Mouse (Mus musculus) splenic B cell, adult 2 months (primary cell): ENCODE measurements around the gene 1700015F17Rik.

Source experiments
- DNase-seq: peaks from one replicate; pipeline ENCODE4 v3.0.0-alpha.2; 2011; ENCODE audit warnings: low read depth, low spot score
- H3K27me3 ChIP-seq: 2 replicates; pipeline ENCODE4 v1.6.1; 2012; ENCODE audit warnings: mild to moderate bottlenecking, low read length, moderate library complexity, mixed read lengths; ENCODE audit not compliant: control insufficient read depth, poor library complexity, insufficient read depth, severe bottlenecking
- H3K36me3 ChIP-seq: 2 replicates; pipeline ENCODE4 v1.6.1; 2012; ENCODE audit warnings: mild to moderate bottlenecking, low read length, moderate library complexity, mixed read lengths; ENCODE audit not compliant: control insufficient read depth, poor library complexity, insufficient read depth, severe bottlenecking

Gene 1700015F17Rik

DNA sequence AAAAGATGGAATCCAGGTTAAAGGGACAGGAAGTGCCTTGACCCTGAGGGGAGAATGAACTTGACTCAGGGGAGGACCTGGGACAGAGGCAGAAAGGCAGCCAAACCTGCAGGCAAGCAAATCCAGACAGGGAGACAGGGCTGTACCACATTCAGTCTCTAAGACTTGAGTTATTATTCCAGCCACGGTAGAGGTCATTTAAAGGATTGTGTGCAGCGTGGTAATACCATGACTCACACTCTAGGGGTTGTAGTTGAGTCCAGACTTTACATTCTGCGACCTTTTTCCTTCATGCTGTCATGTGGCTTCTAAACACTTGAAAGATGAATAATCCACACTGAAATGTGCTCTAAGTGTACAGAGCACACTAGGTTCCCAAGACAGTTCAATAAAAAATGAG, 86.2 kb downstream of the 1700015F17Rik start:
- Histone ChIP-seq H3K27me3 (no peaks in the 10 kb centered on the region), H3K36me3 (no peaks in the 10 kb centered on the region)
- no peak for DNase-seq
